Mouse (Mus musculus) layer of hippocampus, adult 18-20 months (tissue): ENCODE measurements around the gene Cry1. TPM values are rescaled to one million over a fixed set of nuclear protein-coding genes. Genes with fewer than 3 reads are reported as not detected.
A peak's percentile ranks its signal among the peaks of the same experiment; 100 is the strongest.

ENCODE experiments used
- DNase-seq, 2 experiments: peaks; one replicate each; pipeline ENCODE4 v3.0.0; 2022; ENCODE audit warnings: low spot score in 2 of 2
- total RNA-seq, 2 experiments: library from RNA; stranded (reverse); gene quantifications; 2 replicates each; pipeline ENCODE4 v1.2.3; 2021

Cry1 gene
- total RNA-seq, 2 experiments from 2014 or later: 18.5 to 19.6 TPM

- DNase-seq: no peak
Measured at GRCm38 (mm10) chr10:85164791-85165190, 20.1 kb downstream of the Cry1 start.

GRCm38 (mm10) chr10:85161745-85162351 lies 23.0 kb downstream of the Cry1 start:
- DNase-seq: peak in 1 of 2 experiments; percentile 67

- no peak for DNase-seq
Measured at GRCm38 (mm10) chr10:85159989-85160619, 24.8 kb downstream of the Cry1 start.

- no peak for DNase-seq
Measured at GRCm38 (mm10) chr10:85157451-85157850, 27.4 kb downstream of the Cry1 start.

GRCm38 (mm10) chr10:85154195-85154594 lies 30.7 kb downstream of the Cry1 start:
- DNase-seq: peak; percentile 27 to 76

GRCm38 (mm10) chr10:85149226-85149625 lies 35.6 kb downstream of the Cry1 start:
- DNase-seq: no peak

GRCm38 (mm10) chr10:85146282-85146681 lies 38.6 kb downstream of the Cry1 start:
- DNase-seq: no peak

GRCm38 (mm10) chr10:85141465-85141864 lies 43.4 kb downstream of the Cry1 start:
- no peak for DNase-seq

- no peak for DNase-seq
Measured at GRCm38 (mm10) chr10:85136573-85136972, 48.3 kb downstream of the Cry1 start.

GRCm38 (mm10) chr10:85128453-85128852 lies 56.4 kb downstream of the Cry1 start:
- DNase-seq: no peak

GRCm38 (mm10) chr10:85127395-85128287 lies 57.2 kb downstream of the Cry1 start, which contains the start of gene Mterf2:
Gene Mterf2, minus strand, starts transcription at chr10:85128027.
- DNase-seq: peak; percentile 94 to 99

GRCm38 (mm10) chr10:85125184-85125583 lies 59.7 kb downstream of the Cry1 start:
- DNase-seq: no peak

- DNase-seq: no peak
Measured at GRCm38 (mm10) chr10:85114409-85114808, 70.5 kb downstream of the Cry1 start.

GRCm38 (mm10) chr10:85103085-85103885 lies 81.6 kb downstream of the Cry1 start:
- DNase-seq: no peak

- peak; percentile 50 to 78 for DNase-seq
Measured at GRCm38 (mm10) chr10:85102247-85103084, 82.4 kb downstream of the Cry1 start, which contains the start of the genes Fhl4 and Tmem263. Gene Fhl4, minus strand, starts transcription at chr10:85102495. Gene Tmem263, plus strand, starts transcription at chr10:85102627.

- DNase-seq: no peak
Measured at GRCm38 (mm10) chr10:85101841-85102240, 83.0 kb downstream of the Cry1 start.
